Mouse (Mus musculus): ENCODE results near the gene Fam217b. TPM values are rescaled to one million over a fixed set of nuclear protein-coding genes. Genes with fewer than 3 reads are reported as not detected.

Gene Fam217b
- polyA plus RNA-seq, 1 experiment from 2014 or later, result 0.61 TPM

Other genes with a start within 250 kb of the Fam217b start
- gene Sycp2, start 6.8 kb upstream of the Fam217b start, polyA plus RNA-seq (2015; fragmentation: Nextera tagmentation; extraction: Ambion mirVana), result not detected in 2 replicates
- gene Ppp1r3d, start 52 bp upstream of the Fam217b start, polyA plus RNA-seq (2015; fragmentation: Nextera tagmentation; extraction: Ambion mirVana), result 0.62 and 0.84 TPM in 2 replicates
- gene Cdh26, start 16.0 kb downstream of the Fam217b start, polyA plus RNA-seq (2015; fragmentation: Nextera tagmentation; extraction: Ambion mirVana), result 0.14 and 0.16 TPM in 2 replicates

Data from liver, embryonic 15.5 days (tissue).